Mouse (Mus musculus) heart, adult 11 months (tissue): ENCODE data around the gene Hao2.

ENCODE experiments used
- DNase-seq: peaks from one replicate; pipeline ENCODE4 v3.0.0; 2022

Hao2 gene

DNA sequence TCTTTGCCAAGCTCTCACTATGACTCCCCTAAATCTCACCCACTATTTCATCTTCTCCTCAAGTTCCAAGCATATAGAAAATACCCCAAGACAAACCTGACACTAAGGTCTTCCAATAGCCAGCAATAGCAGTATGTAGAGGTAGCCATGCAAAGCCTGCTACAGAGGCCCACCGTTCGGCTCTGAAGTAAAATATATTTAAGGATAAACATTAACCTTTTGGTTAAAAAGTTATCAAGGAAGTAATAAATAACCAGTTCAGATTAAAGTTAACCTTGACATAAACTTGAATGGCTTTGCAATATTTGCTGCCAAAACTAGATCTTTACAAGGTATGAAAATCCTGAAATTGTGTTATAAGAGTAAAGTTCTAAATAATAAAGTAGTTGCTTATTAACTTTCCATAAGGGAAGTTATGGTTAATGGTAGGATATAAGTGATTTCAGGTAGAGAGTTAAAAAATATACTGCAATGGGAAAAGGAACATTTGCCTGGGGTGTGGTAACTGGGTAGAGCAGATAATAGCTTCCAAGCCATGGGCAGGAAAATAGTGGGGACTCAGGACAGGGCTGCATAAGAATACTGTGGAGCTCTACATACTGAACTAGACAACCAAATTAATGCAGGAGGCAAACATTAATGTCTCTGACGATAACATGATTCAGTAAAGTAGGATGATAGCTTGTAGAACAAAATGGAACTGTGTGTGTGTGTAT, at the start of gene Hao2:
Hao2 (minus strand) TSS at position 183 of the 716 bp plus-strand sequence.
- DNase-seq, result no peak

DNA sequence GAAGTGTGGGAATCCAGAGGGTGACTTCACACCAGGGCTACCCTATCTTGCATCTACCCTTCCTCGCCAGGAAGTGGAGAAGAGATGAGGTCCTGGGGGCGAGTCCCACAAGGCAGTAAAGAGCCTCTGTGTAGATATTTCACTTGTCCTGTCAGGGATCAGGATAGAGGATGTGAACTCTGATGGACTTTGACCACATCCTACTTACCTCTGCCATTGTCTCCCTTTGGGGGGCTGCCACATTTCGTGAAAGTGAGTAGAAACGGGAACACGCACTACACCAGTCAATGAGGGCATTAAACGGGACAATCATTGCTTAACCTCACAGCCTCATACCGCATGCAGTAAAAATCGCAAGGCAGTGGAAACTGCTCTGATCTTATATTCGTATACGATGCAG, 48.6 kb upstream of the Hao2 start:
- no peak for DNase-seq

DNA sequence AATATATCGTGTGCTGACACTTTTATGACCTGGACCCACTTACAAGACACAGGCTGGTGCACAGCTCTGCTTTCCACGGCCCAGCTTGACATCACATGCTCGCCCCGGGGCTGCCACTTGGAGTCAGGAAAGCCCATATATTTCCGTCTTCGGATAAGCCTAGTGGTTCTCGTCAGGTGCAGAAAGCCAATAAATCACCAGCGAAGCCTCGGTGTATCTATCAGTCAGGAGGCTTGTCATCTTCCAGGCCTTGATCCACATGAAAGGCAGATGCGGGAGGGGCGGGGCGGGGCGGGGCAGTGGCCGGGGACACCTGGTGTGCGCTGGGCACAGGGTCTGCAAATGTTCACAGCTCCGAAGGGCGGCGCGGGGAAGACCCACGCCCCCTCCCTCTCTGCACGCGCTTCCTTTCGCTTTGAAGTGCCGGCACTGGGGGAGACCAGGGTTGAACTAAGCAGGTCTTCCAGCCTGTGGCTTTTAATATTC, 48.1 kb upstream of the Hao2 start:
- DNase-seq, result peak; percentile 86

- no peak for DNase-seq
Measured at GRCm38 (mm10) chr3:98940225-98940624, 47.2 kb upstream of the Hao2 start.

- DNase-seq, result no peak
Measured at GRCm38 (mm10) chr3:98936446-98936845, 43.4 kb upstream of the Hao2 start.

DNA sequence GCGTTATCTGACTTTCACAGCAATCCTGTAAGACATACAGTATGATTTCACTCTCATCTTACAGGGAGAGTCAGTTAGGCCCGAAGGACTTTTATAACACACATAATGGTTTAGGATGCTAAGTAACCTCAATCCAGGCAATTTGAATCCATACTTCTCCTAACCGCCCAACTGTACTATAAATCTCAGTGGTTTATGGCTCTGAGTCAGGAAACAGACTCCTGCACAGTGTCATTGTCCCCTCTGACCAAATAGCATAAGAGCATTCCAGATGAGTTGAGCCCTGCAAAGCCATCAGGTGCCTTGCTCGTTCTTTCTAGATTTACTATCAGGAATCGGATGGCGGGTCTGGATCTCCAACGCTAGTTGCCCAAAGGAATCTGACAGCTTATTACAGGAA, 41.6 kb upstream of the Hao2 start:
- DNase-seq, result no peak

DNA sequence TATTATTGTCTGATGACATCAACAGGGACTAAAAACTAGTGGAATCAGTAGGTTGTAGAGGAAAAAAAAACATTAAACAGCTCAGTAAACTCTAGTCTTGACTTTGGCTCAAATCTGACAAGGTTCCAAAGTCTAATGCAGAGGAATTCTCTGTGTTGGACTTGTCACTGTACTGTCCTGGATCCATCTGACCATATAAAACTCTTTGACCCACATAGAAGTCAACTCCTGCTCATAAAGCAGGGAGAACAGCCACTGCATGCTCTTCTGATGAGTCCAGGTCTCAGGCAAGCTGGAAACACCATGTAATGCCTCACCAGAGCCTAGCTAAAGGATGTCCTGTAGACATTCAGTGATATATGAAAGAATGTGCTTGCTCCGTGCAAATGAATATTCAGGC, 41.0 kb upstream of the Hao2 start:
- no peak for DNase-seq

DNA sequence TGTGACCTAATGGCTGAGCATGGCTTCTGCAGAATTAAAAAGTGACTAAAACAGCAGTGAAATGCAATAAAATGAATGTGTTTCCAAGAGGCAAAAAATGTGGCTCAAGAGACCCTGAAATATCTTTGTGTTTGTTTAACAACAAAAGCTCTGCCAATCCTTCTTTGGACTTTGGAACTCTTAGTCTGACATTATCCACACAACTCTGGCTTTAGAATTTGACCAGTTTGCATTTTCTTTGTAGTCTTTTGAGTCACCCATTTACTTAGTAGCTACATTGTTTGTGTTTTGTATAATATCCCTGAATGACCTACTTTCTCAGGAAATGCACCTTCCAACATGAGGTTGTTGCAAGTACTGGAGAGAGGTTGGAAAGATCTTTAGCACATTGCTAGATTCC, 39.4 kb upstream of the Hao2 start:
- no peak for DNase-seq

- no peak for DNase-seq
Measured at GRCm38 (mm10) chr3:98931836-98932235, 38.8 kb upstream of the Hao2 start.

- DNase-seq, result no peak
Measured at GRCm38 (mm10) chr3:98920417-98920816, 27.4 kb upstream of the Hao2 start.

- DNase-seq, result no peak
Measured at GRCm38 (mm10) chr3:98917260-98917659, 24.2 kb upstream of the Hao2 start.

GRCm38 (mm10) chr3:98916856-98917255, 23.8 kb upstream of the Hao2 start:
- DNase-seq, result no peak

DNA sequence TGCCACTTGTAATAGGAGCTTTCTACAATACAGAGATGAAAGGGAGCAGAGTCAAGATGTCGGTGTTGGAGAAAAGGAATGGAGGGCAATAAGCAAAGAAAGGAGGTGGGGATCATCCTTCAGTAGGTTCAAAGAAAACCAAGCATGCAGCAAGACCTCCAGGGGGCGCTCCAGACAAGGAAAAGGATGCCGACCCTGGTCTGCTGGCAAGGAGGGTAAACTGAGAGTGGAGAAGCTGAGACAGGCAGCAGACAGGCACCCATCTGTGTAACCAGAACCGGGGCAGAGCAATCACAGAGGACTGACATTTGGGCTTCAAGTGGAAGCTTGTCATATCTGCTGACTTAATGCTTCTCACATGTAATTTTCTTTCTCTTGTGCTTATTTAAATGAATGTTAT, 22.6 kb upstream of the Hao2 start:
- no peak for DNase-seq

DNA sequence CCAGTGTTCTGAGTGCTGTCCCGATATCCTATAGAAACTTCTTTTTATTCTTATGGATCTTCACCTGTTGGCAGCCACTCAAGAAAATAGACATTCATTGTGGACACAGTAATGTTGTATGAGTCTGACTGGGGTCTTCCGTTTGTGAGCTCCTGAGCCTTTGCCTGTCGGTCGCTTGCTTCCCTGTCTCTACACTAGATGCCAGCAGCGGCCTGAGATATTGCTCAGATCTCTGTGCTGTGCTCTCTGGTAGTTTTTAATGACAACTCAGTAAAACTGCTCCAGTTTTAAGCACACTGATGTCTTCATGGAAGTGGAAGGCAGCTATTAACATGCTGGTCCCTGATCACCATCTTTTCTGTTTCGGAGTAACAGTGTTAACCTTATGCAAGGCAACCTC, 20.6 kb upstream of the Hao2 start:
- DNase-seq, result no peak

- no peak for DNase-seq
Measured at GRCm38 (mm10) chr3:98897606-98898005, 4.6 kb upstream of the Hao2 start.

DNA sequence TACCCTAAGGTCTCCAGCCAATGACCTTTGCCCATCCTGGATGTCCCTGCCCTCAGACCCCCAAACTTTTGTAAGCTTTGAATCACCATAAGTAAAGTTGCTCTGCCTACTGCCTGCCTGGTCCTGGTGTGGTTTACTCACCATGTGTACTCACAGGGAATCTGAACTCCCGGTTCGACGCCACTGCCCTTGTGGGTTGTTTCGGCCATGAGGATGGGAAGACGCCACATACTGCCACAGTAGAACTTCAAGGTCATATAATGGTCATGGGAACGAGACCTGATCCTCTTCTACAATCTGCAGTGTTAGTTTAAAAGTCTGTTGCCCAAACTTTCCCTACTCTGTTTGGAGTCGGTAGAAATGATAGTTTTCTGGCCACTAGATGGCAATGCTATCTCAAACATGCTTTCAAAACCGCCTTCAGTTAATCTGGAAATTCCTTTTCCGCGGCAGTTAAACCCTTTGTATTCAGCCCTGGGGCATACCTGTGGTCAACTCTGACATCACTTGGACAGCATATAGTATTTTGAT, 2.1 kb upstream of the Hao2 start:
- no peak for DNase-seq

- DNase-seq, result no peak
Measured at GRCm38 (mm10) chr3:98890430-98890829, 2.6 kb downstream of the Hao2 start.

DNA sequence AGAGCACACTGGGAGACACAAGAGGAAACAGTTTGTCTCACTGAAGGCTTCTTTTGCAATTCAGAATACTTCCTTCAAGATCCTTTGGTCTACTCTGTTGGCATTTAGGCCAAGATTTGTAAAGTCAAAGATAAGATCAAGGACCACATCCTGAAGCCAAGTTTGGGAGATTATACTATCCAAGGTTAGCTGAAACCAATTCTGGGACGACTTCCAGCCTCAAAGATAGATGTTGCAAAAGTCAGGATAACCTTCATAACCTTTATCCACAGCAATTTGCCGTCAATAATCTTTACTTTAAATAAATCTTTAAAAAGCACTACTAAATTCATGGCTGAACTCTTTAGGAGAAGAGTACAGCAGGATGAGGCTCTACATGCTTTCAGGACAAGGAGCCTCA, 4.8 kb downstream of the Hao2 start:
- no peak for DNase-seq

- no peak for DNase-seq
Measured at GRCm38 (mm10) chr3:98880831-98881230, 12.2 kb downstream of the Hao2 start.

DNA sequence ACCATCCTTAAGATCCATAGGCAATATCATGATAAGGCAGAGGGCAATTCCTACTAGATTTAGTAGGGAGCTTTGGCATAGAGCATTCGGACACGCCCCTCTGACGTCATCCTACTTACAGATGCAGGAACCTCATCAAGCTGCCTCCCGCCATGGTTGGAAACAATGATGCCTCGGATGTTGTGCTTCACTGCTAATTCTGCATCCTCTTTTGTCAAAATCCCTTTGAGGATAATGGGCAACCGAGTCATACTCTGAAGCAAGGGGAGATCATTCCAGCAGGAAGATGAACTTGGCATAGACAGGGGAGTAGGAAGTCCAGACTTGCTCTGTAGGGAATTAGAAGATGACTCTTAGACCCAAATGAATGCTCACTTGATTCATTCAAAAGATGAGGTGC, 12.8 kb downstream of the Hao2 start:
- no peak for DNase-seq

- DNase-seq, result no peak
Measured at GRCm38 (mm10) chr3:98868219-98868618, 24.8 kb downstream of the Hao2 start.

- no peak for DNase-seq
Measured at GRCm38 (mm10) chr3:98862800-98863199, 30.2 kb downstream of the Hao2 start.

DNA sequence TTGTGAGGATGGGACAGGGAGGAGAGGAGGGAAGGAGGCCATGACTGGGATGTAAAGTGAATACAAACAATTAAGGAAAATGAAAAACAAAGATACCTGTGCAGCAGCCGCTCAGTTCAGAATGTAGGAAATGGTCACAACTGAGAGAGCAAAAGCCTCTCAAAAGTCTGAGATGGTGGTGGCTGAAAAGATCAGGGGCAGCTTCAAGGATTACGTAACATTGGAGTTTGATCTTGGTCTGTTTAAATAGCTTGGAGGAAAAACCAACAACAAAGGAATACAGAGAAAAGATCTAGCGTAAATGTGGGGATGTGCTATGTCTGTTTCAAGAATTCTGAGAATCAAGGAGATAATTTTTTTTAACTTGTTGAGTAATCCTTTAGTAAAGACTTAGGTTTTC, 33.5 kb downstream of the Hao2 start, which contains the start of gene Hsd3b1:
Hsd3b1 (minus strand) TSS at position 219 of the 400 bp plus-strand sequence.
- no peak for DNase-seq

DNA sequence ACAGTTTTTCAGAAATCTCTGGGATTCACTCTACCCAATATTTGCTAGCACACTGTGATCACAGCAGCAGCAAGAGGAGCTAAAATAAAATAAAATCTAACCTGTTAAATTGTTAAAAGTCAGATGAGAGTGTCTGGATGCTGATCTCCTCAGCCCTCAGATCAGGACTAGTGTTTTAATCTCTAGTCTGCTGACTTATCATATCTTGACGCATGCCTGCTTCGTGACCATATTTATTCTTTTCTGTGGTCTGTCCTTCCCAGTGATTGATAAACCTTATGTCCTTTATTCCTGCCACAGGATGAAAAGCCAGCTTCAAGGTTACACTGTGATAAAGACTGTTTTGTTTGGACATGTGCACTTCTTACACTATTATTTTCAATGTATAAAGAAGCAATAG, 35.0 kb downstream of the Hao2 start:
- no peak for DNase-seq

- DNase-seq, result no peak
Measured at GRCm38 (mm10) chr3:98856892-98857291, 36.1 kb downstream of the Hao2 start.
